In genomic region chr12:101020210-101021015, GRCm38 (mm10) we compare ENCODE assay signal across 9 mouse cellular contexts. TPM values are rescaled to one million over a fixed set of nuclear protein-coding genes. Genes with fewer than 3 reads are reported as not detected.
DNase-seq lines count a peak whose midpoint lies in the region; ATAC-seq lines count a peak whose summit lies in the region.
"Had no signal": no experiment of that assay in that cellular context is flagged by ENCODE, and none has a peak within 500 bp of the region (broad histone marks: within the 10 kb centered on the region; RNA-seq: fewer than 3 reads in every experiment).

No protein-coding gene starts in this region.

- peaks cover 67% of the 10 kb centered on the region for H3K4me1 ChIP-seq in hindbrain, embryonic 13.5 days (replicated peaks)
- H3K4me1 ChIP-seq in hindbrain, embryonic 14.5 days (replicated peaks; ENCODE audit: control insufficient read depth, insufficient read depth, low read length) = peaks cover 43% of the 10 kb centered on the region

- H3K9me3 ChIP-seq in hindbrain, embryonic 13.5 days = no peaks in the 10 kb centered on the region
- no peaks in the 10 kb centered on the region for H3K9me3 ChIP-seq in hindbrain, embryonic 14.5 days (ENCODE audit: control insufficient read depth, low read length)

- no peak overlapping the region for H3K4me2 ChIP-seq in hindbrain, embryonic 13.5 days
- H3K4me2 ChIP-seq in hindbrain, embryonic 14.5 days (replicated peaks) = no peak overlapping the region

- 0 out of 2 replicates have a peak overlapping the region, but pooled peaks have one; percentile 25 for H3K27ac ChIP-seq in hindbrain, embryonic 13.5 days
- H3K27ac ChIP-seq in hindbrain, embryonic 14.5 days = no peak overlapping the region
- H3K27ac ChIP-seq: liver, embryonic 14.5 days had no signal

- ATAC-seq in hindbrain, embryonic 13.5 days (ENCODE audit: low FRiP score) = no peak
- no peak for ATAC-seq in hindbrain, embryonic 14.5 days (ENCODE audit: low FRiP score)

- 0 out of 2 replicates have a peak, but pooled peaks cover 5% of the 10 kb centered on the region for H3K27me3 ChIP-seq in hindbrain, embryonic 13.5 days
- no peaks in the 10 kb centered on the region for H3K27me3 ChIP-seq in hindbrain, embryonic 14.5 days (ENCODE audit: control insufficient read depth, insufficient read depth, low read length)

- 79% methylated on average over 15 of the region's 15 CpGs for WGBS in hindbrain, embryonic 13.5 days
- 68% methylated on average over 15 of the region's 15 CpGs for WGBS in hindbrain, embryonic 14.5 days

- no peak overlapping the region for H3K4me3 ChIP-seq in hindbrain, embryonic 13.5 days
- no peak overlapping the region for H3K4me3 ChIP-seq in hindbrain, embryonic 14.5 days (replicated peaks; ENCODE audit: low read length)

- H3K36me3 ChIP-seq in hindbrain, embryonic 13.5 days = peaks cover 17% of the 10 kb centered on the region
- peaks cover 4% of the 10 kb centered on the region; the same call in 1 of the 2 replicates for H3K36me3 ChIP-seq in hindbrain, embryonic 14.5 days (replicated peaks; ENCODE audit: control insufficient read depth, insufficient read depth)

- intact Hi-C loops in left cerebral cortex, postnatal 36 days (cut with DNase I) = loop anchor here (10.0 kb wide), 1 partner anchor 176 kb away; no protein-coding TSS in a partner anchor

- H3K9ac ChIP-seq in hindbrain, embryonic 13.5 days = no peak overlapping the region
- H3K9ac ChIP-seq in hindbrain, embryonic 14.5 days = no peak overlapping the region
- H3K9ac ChIP-seq: liver, embryonic 14.5 days had no signal

- DNase-seq in hindbrain, embryonic 14.5 days (ENCODE audit: low spot score) = no peak
- peak; percentile 58 to 71 for DNase-seq in spleen, postnatal 36 days (ENCODE audit: low spot score in 2 of 2)
- no peak for DNase-seq in spleen, postnatal 14 days (ENCODE audit: low spot score in 2 of 2)
- DNase-seq in cerebellum, adult 9-11 months = peak; percentile 81
- DNase-seq in lung, postnatal 4 days = peak; percentile 38 to 48
- no peak for DNase-seq in left cerebral cortex, postnatal 36 days (ENCODE audit: low spot score in 2 of 2)
- DNase-seq in urinary bladder, postnatal 10 days (ENCODE audit: low spot score) = no peak

RNA-seq across cellular contexts. Expression of gene Ccdc88c, which starts 8.4 kb away (rescaled TPM):
- polyA plus RNA-seq in hindbrain, embryonic 13.5 days (2015; fragmentation: Nextera tagmentation; extraction: Ambion mirVana) = 12.9 and 13.8 TPM in 2 replicates
- 11.1 and 13.3 TPM in 2 replicates for polyA plus RNA-seq in hindbrain, embryonic 14.5 days (2014; fragmentation: Nextera tagmentation; extraction: Ambion mirVana)
- total RNA-seq in left cerebral cortex, postnatal 36 days (2021) = 10 to 100 TPM; 16.7 to 28.8 TPM

Comparison
In these comparisons a context has a peak if more than half of its experiments do, and no peak if none do; other contexts are left out.
1. DNase-seq: peak in spleen, postnatal 36 days (2 of 2), cerebellum, adult 9-11 months (single experiment) and lung, postnatal 4 days (2 of 2); none in hindbrain, embryonic 14.5 days (single experiment), spleen, postnatal 14 days (0 of 2), left cerebral cortex, postnatal 36 days (0 of 2) and urinary bladder, postnatal 10 days (single experiment).